Mouse (Mus musculus): ENCODE data around the gene Pcdh9.
A peak's percentile ranks its signal among the peaks of the same experiment; 100 is the strongest.

The Pcdh9 gene

GRCm38 (mm10) chr14:93890519-93891370 is at the start of gene Pcdh9:
TSS of gene Pcdh9 (minus strand) at chr14:93890679.
- DNase-seq (ENCODE audit: inconsistent age in 2 of 2, low spot score in 1 of 2), result peak; percentile 53 to 79

GRCm38 (mm10) chr14:93906928-93907327 is 16.4 kb upstream of the Pcdh9 start:
- no peak for DNase-seq (ENCODE audit: inconsistent age in 2 of 2, low spot score in 1 of 2)

GRCm38 (mm10) chr14:93898533-93898932 is 8.1 kb upstream of the Pcdh9 start:
- no peak for DNase-seq (ENCODE audit: inconsistent age in 2 of 2, low spot score in 1 of 2)

- DNase-seq (ENCODE audit: inconsistent age in 2 of 2, low spot score in 1 of 2), result no peak
Observed at GRCm38 (mm10) chr14:93895131-93895530, 4.7 kb upstream of the Pcdh9 start.

- peak in 1 of 2 experiments; percentile 23 for DNase-seq (ENCODE audit: inconsistent age in 2 of 2, low spot score in 1 of 2)
Observed at GRCm38 (mm10) chr14:93891371-93891746, 880 bp upstream of the Pcdh9 start.

- no peak for DNase-seq (ENCODE audit: inconsistent age in 2 of 2, low spot score in 1 of 2)
Observed at GRCm38 (mm10) chr14:93889839-93890518, 500 bp downstream of the Pcdh9 start.

GRCm38 (mm10) chr14:93889231-93889630 is 1.2 kb downstream of the Pcdh9 start:
- no peak for DNase-seq (ENCODE audit: inconsistent age in 2 of 2, low spot score in 1 of 2)

GRCm38 (mm10) chr14:93888346-93888745 is 2.1 kb downstream of the Pcdh9 start:
- DNase-seq (ENCODE audit: inconsistent age in 2 of 2, low spot score in 1 of 2), result no peak

GRCm38 (mm10) chr14:93887066-93887465 is 3.4 kb downstream of the Pcdh9 start:
- DNase-seq (ENCODE audit: inconsistent age in 2 of 2, low spot score in 1 of 2), result no peak

- no peak for DNase-seq (ENCODE audit: inconsistent age in 2 of 2, low spot score in 1 of 2)
Observed at GRCm38 (mm10) chr14:93885551-93886084, 4.9 kb downstream of the Pcdh9 start.

- peak; percentile 37 to 78 for DNase-seq (ENCODE audit: inconsistent age in 2 of 2, low spot score in 1 of 2)
Observed at GRCm38 (mm10) chr14:93884467-93884866, 6.0 kb downstream of the Pcdh9 start.

GRCm38 (mm10) chr14:93880071-93880470 is 10.4 kb downstream of the Pcdh9 start:
- no peak for DNase-seq (ENCODE audit: inconsistent age in 2 of 2, low spot score in 1 of 2)

- no peak for DNase-seq (ENCODE audit: inconsistent age in 2 of 2, low spot score in 1 of 2)
Observed at GRCm38 (mm10) chr14:93875968-93876367, 14.5 kb downstream of the Pcdh9 start.

- no peak for DNase-seq (ENCODE audit: inconsistent age in 2 of 2, low spot score in 1 of 2)
Observed at GRCm38 (mm10) chr14:93868211-93868610, 22.3 kb downstream of the Pcdh9 start.

- no peak for DNase-seq (ENCODE audit: inconsistent age in 2 of 2, low spot score in 1 of 2)
Observed at GRCm38 (mm10) chr14:93858069-93858468, 32.4 kb downstream of the Pcdh9 start.

- no peak for DNase-seq (ENCODE audit: inconsistent age in 2 of 2, low spot score in 1 of 2)
Observed at GRCm38 (mm10) chr14:93846091-93846677, 44.3 kb downstream of the Pcdh9 start.

- no peak for DNase-seq (ENCODE audit: inconsistent age in 2 of 2, low spot score in 1 of 2)
Observed at GRCm38 (mm10) chr14:93842686-93843288, 47.7 kb downstream of the Pcdh9 start.

- no peak for DNase-seq (ENCODE audit: inconsistent age in 2 of 2, low spot score in 1 of 2)
Observed at GRCm38 (mm10) chr14:93832511-93832910, 58.0 kb downstream of the Pcdh9 start.

- DNase-seq (ENCODE audit: inconsistent age in 2 of 2, low spot score in 1 of 2), result no peak
Observed at GRCm38 (mm10) chr14:93827159-93827558, 63.3 kb downstream of the Pcdh9 start.

- DNase-seq (ENCODE audit: inconsistent age in 2 of 2, low spot score in 1 of 2), result no peak
Observed at GRCm38 (mm10) chr14:93826042-93826462, 64.4 kb downstream of the Pcdh9 start.

- DNase-seq (ENCODE audit: inconsistent age in 2 of 2, low spot score in 1 of 2), result no peak
Observed at GRCm38 (mm10) chr14:93818845-93819244, 71.6 kb downstream of the Pcdh9 start.
